Mouse (Mus musculus) limb, embryonic 14.5 days (tissue): Measurements from ENCODE around the gene Gas2l1. TPM values are rescaled to one million over a fixed set of nuclear protein-coding genes. Genes with fewer than 3 reads are reported as not detected.

Source experiments
- ATAC-seq: fragments of 200-750 bp; cut with Nextera tagmentation; 2 replicates; pipeline ENCODE4 v1.8.0; 2017; ENCODE audit warnings: low read depth, moderate number of reproducible peaks, moderate TSS enrichment; ENCODE audit not compliant: low FRiP score
- DNase-seq: peaks from one replicate; pipeline ENCODE4 v3.0.0-alpha.2; 2015; ENCODE audit warnings: low spot score
- H3K27ac ChIP-seq: fragments of 300-500 bp; sonication (generic); replicated peaks from 2 replicates; pipeline ENCODE4 v1.5.1; 2014; ENCODE audit warnings: low read depth, mild to moderate bottlenecking, low read length, moderate library complexity, mixed read lengths
- H3K27me3 ChIP-seq: fragments of 300-500 bp; sonication (generic); 2 replicates; pipeline ENCODE4 v1.6.1; 2014; ENCODE audit warnings: low read length, mixed read lengths; ENCODE audit not compliant: control insufficient read depth, insufficient read depth
- H3K36me3 ChIP-seq: fragments of 300-500 bp; sonication (generic); 2 replicates; pipeline ENCODE4 v1.6.1; 2014; ENCODE audit warnings: mild to moderate bottlenecking, low read length, moderate library complexity, mixed read lengths; ENCODE audit not compliant: control insufficient read depth, insufficient read depth
- H3K4me1 ChIP-seq: fragments of 300-500 bp; sonication (generic); 2 replicates; pipeline ENCODE4 v1.6.1; 2014; ENCODE audit warnings: antibody characterized with exemption, low read length, mixed read lengths; ENCODE audit not compliant: control insufficient read depth, insufficient read depth
- H3K4me2 ChIP-seq: fragments of 300-500 bp; sonication (generic); replicated peaks from 2 replicates; pipeline ENCODE4 v1.6.1; 2014; ENCODE audit warnings: low read depth, mild to moderate bottlenecking, low read length, moderate library complexity; ENCODE audit not compliant: severe bottlenecking
- H3K4me3 ChIP-seq: fragments of 300-500 bp; sonication (generic); replicated peaks from 2 replicates; pipeline ENCODE4 v1.5.1; 2014; ENCODE audit warnings: low read length
- H3K9ac ChIP-seq: fragments of 300-500 bp; sonication (generic); 2 replicates; pipeline ENCODE4 v1.6.1; 2014; ENCODE audit warnings: mild to moderate bottlenecking, low read depth, low read length, moderate library complexity; ENCODE audit not compliant: severe bottlenecking
- H3K9me3 ChIP-seq: fragments of 300-500 bp; sonication (generic); 2 replicates; pipeline ENCODE4 v1.6.1; 2016; ENCODE audit warnings: low read length; ENCODE audit not compliant: control insufficient read depth
- POLR2A ChIP-seq: fragments of 200-500 bp; IDR thresholded peaks from 2 replicates; pipeline ENCODE4 v1.8.0; 2012; ENCODE audit warnings: inconsistent platforms, mild to moderate bottlenecking, moderate library complexity, borderline replicate concordance; ENCODE audit not compliant: insufficient read depth, insufficient read length; ENCODE audit errors: extremely low read depth
- WGBS: fragments of 180-500 bp; shearing (Covaris S2); extraction: QIAGEN DNeasy Blood & Tissue Kit; methylation state at CpG from one replicate; pipeline ENCODE4 v1.1.7; 2014; 5-methylcytosine and 5-hydroxymethylcytosine counted together
- polyA plus RNA-seq, 2 experiments: library from polyadenylated mRNA; depleted of rRNA in 1 of 2; stranded (reverse) in 1 of 2; unstranded in 1 of 2; fragments of >200 nt; fragmentation: Nextera tagmentation in 1 of 2; extraction: Ambion mirVana in 1 of 2; gene quantifications; 2 replicates each; pipeline versions ENCODE4 v1.2.1 to v1.2.3; 2012 to 2014

Gas2l1 gene
- polyA plus RNA-seq, 2 experiments, result 38.0 to 41.4 TPM

DNA sequence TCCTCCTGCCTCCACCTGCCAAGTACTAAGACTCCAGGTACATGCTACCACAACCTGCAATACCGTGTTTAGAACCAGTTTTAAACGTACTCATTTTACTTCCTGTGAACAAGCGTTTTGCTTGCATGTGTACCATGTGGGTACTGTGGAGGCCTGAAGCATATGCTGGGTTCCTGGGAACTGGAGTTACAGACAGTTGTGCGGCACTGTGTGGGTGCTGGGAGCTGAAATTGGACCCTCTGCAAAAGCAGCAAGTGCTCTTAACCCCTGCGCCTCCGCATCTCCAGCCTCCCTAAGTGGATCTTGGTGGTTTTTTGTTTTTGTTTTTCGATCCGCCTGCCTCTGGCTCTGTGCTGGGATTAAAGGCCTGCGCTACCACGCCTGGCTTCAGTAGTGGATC is 13.5 kb downstream of the Gas2l1 start:
- DNase-seq (no peak), ATAC-seq (no peak)
- H3K4me2 ChIP-seq, result no peak overlapping the region
- H3K27ac ChIP-seq, result no peak overlapping the region
- H3K27me3 ChIP-seq, result peaks cover 14% of the 10 kb centered on the region; the same call in 1 of the 2 replicates
- H3K9ac ChIP-seq, result no peak overlapping the region
- H3K4me3 ChIP-seq, result no peak overlapping the region
- H3K9me3 ChIP-seq, result no peaks in the 10 kb centered on the region
- 71% methylated on average over 10 of the region's 10 CpGs for WGBS
- no peak for TF ChIP-seq POLR2A
- H3K4me1 ChIP-seq, result peaks cover 6% of the 10 kb centered on the region
- H3K36me3 ChIP-seq, result no peaks in the 10 kb centered on the region

DNA sequence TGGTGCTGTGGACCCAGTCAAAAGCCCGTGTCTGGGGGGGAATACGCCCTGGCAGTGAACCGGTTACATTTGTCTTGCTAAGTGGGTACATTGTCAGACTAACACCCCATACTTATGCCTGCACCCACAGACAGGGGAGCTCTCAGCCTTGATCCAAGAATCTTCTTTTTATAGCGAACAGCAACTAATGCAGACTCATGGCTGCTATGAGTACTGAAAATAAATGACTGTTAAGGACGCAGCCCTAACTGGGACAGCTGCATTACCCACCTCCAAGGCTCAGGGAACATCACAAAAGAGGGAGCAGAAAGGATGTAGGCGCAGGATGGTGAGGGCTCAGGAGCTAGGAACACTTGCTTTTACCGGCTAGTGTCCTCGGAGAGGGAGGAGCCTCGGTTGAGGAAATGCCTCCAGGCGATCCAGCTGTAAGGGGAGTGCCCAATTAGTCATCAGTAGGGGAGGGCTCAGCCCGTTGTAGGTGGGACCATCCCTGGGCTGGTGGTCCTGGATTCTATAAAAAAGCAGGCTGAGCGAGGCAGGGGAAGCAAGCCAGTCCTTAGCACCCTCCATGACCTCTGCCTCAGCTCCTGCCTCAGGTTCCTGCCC is 18.7 kb downstream of the Gas2l1 start:
- Histone ChIP-seq H3K9me3 (no peaks in the 10 kb centered on the region), H3K27me3 (no peaks in the 10 kb centered on the region), H3K9ac (no peak overlapping the region), H3K4me1 (no peaks in the 10 kb centered on the region), H3K27ac (no peak overlapping the region), H3K4me2 (no peak overlapping the region), H3K36me3 (peaks cover 14% of the 10 kb centered on the region), H3K4me3 (no peak overlapping the region)
- DNase-seq, result no peak
- no peak for TF ChIP-seq POLR2A
- no peak for ATAC-seq
- WGBS, result 38% methylated on average over 12 of the region's 12 CpGs

- H3K27ac ChIP-seq, result no peak overlapping the region
- H3K27me3 ChIP-seq, result no peaks in the 10 kb centered on the region
- no peak overlapping the region for H3K9ac ChIP-seq
- 90% methylated on average over 8 of the region's 8 CpGs for WGBS
- TF ChIP-seq POLR2A, result no peak
- H3K36me3 ChIP-seq, result peaks cover 31% of the 10 kb centered on the region
- H3K4me1 ChIP-seq, result peaks cover 2% of the 10 kb centered on the region; the same call in 1 of the 2 replicates
- H3K4me3 ChIP-seq, result no peak overlapping the region
- no peak overlapping the region for H3K4me2 ChIP-seq
- no peaks in the 10 kb centered on the region for H3K9me3 ChIP-seq
- ATAC-seq, result no peak
- DNase-seq, result no peak
Measured at GRCm38 (mm10) chr11:5042645-5043381, 22.3 kb downstream of the Gas2l1 start.

DNA sequence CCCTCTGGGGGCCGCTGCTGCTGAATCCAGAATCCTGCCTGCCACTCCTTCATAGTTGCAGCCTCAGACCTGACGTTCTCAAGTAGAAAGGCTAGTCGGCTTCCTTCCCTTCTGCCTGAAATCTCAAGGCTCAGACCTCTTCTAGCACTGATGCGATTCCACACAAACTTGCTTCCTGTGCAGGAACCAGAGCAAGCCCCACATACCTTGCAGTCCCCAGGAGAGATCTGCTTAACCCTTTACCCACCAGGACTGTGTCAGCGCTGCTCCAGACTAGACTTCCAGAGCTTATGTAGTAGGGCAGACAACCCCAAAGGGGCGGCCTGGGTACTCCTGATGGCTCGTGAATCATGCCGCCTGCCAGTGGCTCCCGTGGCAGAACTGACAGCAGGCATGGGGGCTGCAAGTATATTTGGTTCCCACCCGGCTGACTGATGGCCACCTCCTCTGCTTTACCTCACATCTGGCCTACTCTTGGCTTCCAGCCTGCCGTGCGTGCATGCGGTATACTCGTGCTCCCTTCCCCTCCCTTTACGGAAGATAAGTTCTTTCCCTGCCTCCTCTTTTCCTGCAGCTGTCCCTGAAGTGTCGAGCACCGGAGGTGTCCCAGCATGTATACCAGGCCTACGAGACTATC is 23.9 kb downstream of the Gas2l1 start:
- Histone ChIP-seq H3K36me3 (peaks cover 45% of the 10 kb centered on the region), H3K9me3 (no peaks in the 10 kb centered on the region), H3K27ac (peak overlapping the region; percentile 63), H3K4me1 (peaks cover 2% of the 10 kb centered on the region; the same call in 1 of the 2 replicates), H3K4me2 (no peak overlapping the region), H3K9ac (no peak overlapping the region), H3K4me3 (no peak overlapping the region), H3K27me3 (no peaks in the 10 kb centered on the region)
- ATAC-seq (peak; percentile 79), DNase-seq (no peak)
- no peak for TF ChIP-seq POLR2A
- WGBS, result 64% methylated on average over 18 of the region's 18 CpGs

GRCm38 (mm10) chr11:5040585-5040984 is 24.5 kb downstream of the Gas2l1 start:
- WGBS, result 90% methylated on average over 5 of the region's 5 CpGs
- no peak overlapping the region for H3K9ac ChIP-seq
- DNase-seq, result no peak

More at GRCm38 (mm10) chr11:5040585-5040984, 24.5 kb downstream of the Gas2l1 start:
- no peak for TF ChIP-seq POLR2A
- Histone ChIP-seq H3K4me2 (no peak overlapping the region), H3K4me1 (peaks cover 2% of the 10 kb centered on the region; the same call in 1 of the 2 replicates), H3K4me3 (no peak overlapping the region), H3K9me3 (no peaks in the 10 kb centered on the region), H3K27me3 (no peaks in the 10 kb centered on the region), H3K36me3 (peaks cover 52% of the 10 kb centered on the region), H3K27ac (peak overlapping the region; percentile 63)
- ATAC-seq, result no peak
